Mouse (Mus musculus): ENCODE measurements around the gene Pnmt.

DNA sequence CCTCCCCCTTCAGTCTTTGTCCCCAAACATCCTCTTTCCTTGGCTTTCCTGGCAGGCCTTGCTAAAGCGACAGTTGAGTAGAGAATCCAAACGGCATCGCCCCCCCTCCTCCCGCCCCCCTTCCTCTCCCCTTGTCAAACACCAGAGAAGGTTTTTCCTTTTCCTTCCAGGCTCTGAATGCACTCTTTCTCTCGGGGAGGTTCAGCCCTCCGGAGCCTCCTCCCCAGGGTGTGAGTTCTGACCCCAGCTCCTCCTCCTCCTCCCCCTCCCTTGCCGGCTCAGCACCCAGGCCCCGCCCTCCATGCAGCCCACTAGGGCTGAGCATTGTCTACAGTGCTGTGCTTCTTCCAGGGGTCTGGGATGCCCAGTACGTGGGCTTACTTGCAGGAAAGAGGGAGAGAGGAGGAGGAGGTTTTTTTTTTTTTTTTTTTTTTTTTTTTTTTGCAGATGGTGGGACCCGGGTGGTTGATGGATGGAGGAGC lies 23.1 kb downstream of the Pnmt start:
- TF ChIP-seq CTCF (IDR thresholded peaks at IDR 0.05; ENCODE audit: borderline replicate concordance, control insufficient read depth, extremely low read depth, insufficient read depth, low read length, poor library complexity) (no peak), POLR2A (IDR thresholded peaks at IDR 0.05; ENCODE audit: control insufficient read depth, extremely low read depth, insufficient read depth, low read length, poor library complexity) (no peak)
